Comparison of ENCODE assay signal across 7 mouse cellular contexts in genomic region chr5:135089653-135090052, GRCm38 (mm10). TPM values are rescaled to one million over a fixed set of nuclear protein-coding genes. Genes with fewer than 3 reads are reported as not detected.
DNase-seq lines count a peak whose midpoint lies in the region; ATAC-seq lines count a peak whose summit lies in the region.

Gene Mlxipl, plus strand, starts transcription at chr5:135089890.

- H3K4me2 ChIP-seq in limb, embryonic 12.5 days, result peak within 1 kb of the TSS; percentile 53

- H3K36me3 ChIP-seq in limb, embryonic 12.5 days, result no peaks in the 10 kb centered on the region

- H3K4me1 ChIP-seq in limb, embryonic 12.5 days (replicated peaks), result peaks cover 10% of the 10 kb centered on the region

- ATAC-seq in erythroid progenitor cell, adult 5-6 weeks (replicated peaks; ENCODE audit: low FRiP score, poor library complexity, severe bottlenecking), result 0 out of 2 replicates have a peak, but pooled peaks have one; percentile 22
- ATAC-seq in limb, embryonic 12.5 days (ENCODE audit: insufficient number of reproducible peaks, insufficient read depth, low FRiP score, low TSS enrichment, low read depth), result no peak
- no peak for ATAC-seq in frontal cortex, adult (ENCODE audit: low TSS enrichment)

- H3K4me3 ChIP-seq in limb, embryonic 12.5 days (replicated peaks), result peak within 1 kb of the TSS; percentile 35

- intact Hi-C loops in heart, postnatal 14 days (cut with DNase I), result no loop called here

- WGBS in limb, embryonic 12.5 days, result 2% methylated on average over 39 of the region's 39 CpGs

- no peaks in the 10 kb centered on the region for H3K9me3 ChIP-seq in limb, embryonic 12.5 days

- peaks cover 54% of the 10 kb centered on the region for H3K27me3 ChIP-seq in limb, embryonic 12.5 days

- H3K9ac ChIP-seq in limb, embryonic 12.5 days (replicated peaks), result peak within 1 kb of the TSS; percentile 42; the same call in 1 of the 2 replicates

- no peak within 1 kb of the TSS for H3K27ac ChIP-seq in limb, embryonic 12.5 days

- DNase-seq in adrenal gland, postnatal 36 days, result no peak
- no peak for DNase-seq in heart, postnatal 14 days
- no peak for DNase-seq in spleen, adult 12 weeks (ENCODE audit: low spot score)
- no peak for DNase-seq in cerebellum, postnatal 25 days

RNA-seq across cellular contexts. Expression of gene Mlxipl, which starts in this region (rescaled TPM):
- 10 to 100 TPM; 47.4 to 73.6 TPM for total RNA-seq in adrenal gland, postnatal 36 days (2021)
- total RNA-seq in erythroid progenitor cell, adult 5-6 weeks (2015; ENCODE audit: low replicate concordance), result 2.1 TPM in 1 of 2 replicates, not detected in the other
- 0.39 TPM in 1 of 2 replicates, not detected in the other for total RNA-seq in erythroid progenitor cell, adult 5-6 weeks (2017; ENCODE audit: low replicate concordance)
- 10 to 100 TPM; 16.5 to 28.8 TPM for total RNA-seq in heart, postnatal 14 days (2021)
- polyA plus RNA-seq in limb, embryonic 12.5 days (2016; fragmentation: Nextera tagmentation; extraction: Ambion mirVana), result 2.5 and 2.6 TPM in 2 replicates

Comparison
In these comparisons a context has a peak if more than half of its experiments do, and no peak if none do; other contexts are left out.
1. RNA of gene Mlxipl (total RNA-seq): 47.4 to 73.6 TPM in adrenal gland, postnatal 36 days and 16.5 to 28.8 TPM in heart, postnatal 14 days; 0.39 to 2.1 TPM in erythroid progenitor cell, adult 5-6 weeks; every median in the first group is over 4 times any median in the second.